Mouse (Mus musculus) embryonic facial prominence, embryonic 11.5 days (tissue): Measurements from ENCODE around the gene Maml3. TPM values are rescaled to one million over a fixed set of nuclear protein-coding genes. Genes with fewer than 3 reads are reported as not detected.
A peak's percentile ranks its signal among the peaks of the same experiment; 100 is the strongest.

ENCODE experiments used
- ATAC-seq: fragments of 200-750 bp; cut with Nextera tagmentation; replicated peaks from 2 replicates; pipeline ENCODE4 v1.8.0; 2017; ENCODE audit warnings: low read depth; ENCODE audit not compliant: insufficient number of reproducible peaks, low FRiP score, low TSS enrichment
- DNase-seq: peaks from one replicate; pipeline ENCODE4 v3.0.0-alpha.2; 2015; ENCODE audit warnings: low spot score
- H3K27ac ChIP-seq: fragments of 300-500 bp; sonication (generic); replicated peaks from 2 replicates; pipeline ENCODE4 v1.5.1; 2014; ENCODE audit warnings: mild to moderate bottlenecking, low read depth, low read length, control low read depth
- H3K27me3 ChIP-seq: fragments of 300-500 bp; sonication (generic); 2 replicates; pipeline ENCODE4 v1.6.1; 2014; ENCODE audit warnings: mild to moderate bottlenecking, low read length, moderate library complexity, mixed read lengths; ENCODE audit not compliant: control insufficient read depth, insufficient read depth
- H3K36me3 ChIP-seq: fragments of 300-500 bp; sonication (generic); replicated peaks from 2 replicates; pipeline ENCODE4 v1.6.1; 2014; ENCODE audit warnings: low read depth, mild to moderate bottlenecking, low read length, moderate library complexity, mixed read lengths; ENCODE audit not compliant: control insufficient read depth, insufficient read depth
- H3K4me1 ChIP-seq: fragments of 300-500 bp; sonication (generic); 2 replicates; pipeline ENCODE4 v1.6.1; 2014; ENCODE audit warnings: low read length, mixed read lengths; ENCODE audit not compliant: control insufficient read depth, insufficient read depth
- H3K4me2 ChIP-seq: fragments of 300-500 bp; sonication (generic); 2 replicates; pipeline ENCODE4 v1.6.1; 2014; ENCODE audit warnings: low read depth, mild to moderate bottlenecking, control low read depth, low read length, moderate library complexity
- H3K4me3 ChIP-seq: fragments of 300-500 bp; sonication (generic); 2 replicates; pipeline ENCODE4 v1.5.1; 2014; ENCODE audit warnings: low read depth, low read length, control low read depth
- H3K9ac ChIP-seq: fragments of 300-500 bp; sonication (generic); replicated peaks from 2 replicates; pipeline ENCODE4 v1.6.1; 2014; ENCODE audit warnings: mild to moderate bottlenecking, control low read depth, low read length
- H3K9me3 ChIP-seq: fragments of 300-500 bp; sonication (generic); replicated peaks from 2 replicates; pipeline ENCODE4 v1.6.1; 2016; ENCODE audit warnings: mild to moderate bottlenecking, low read length, inconsistent platforms, mixed read lengths; ENCODE audit not compliant: control insufficient read depth
- WGBS: fragments of 180-500 bp; shearing (Covaris S2); extraction: QIAGEN DNeasy Blood & Tissue Kit; methylation state at CpG from one replicate; pipeline ENCODE4 v1.1.7; 2014; 5-methylcytosine and 5-hydroxymethylcytosine counted together
- polyA plus RNA-seq: library from polyadenylated mRNA; unstranded; fragments of >200 nt; fragmentation: Nextera tagmentation; extraction: Ambion mirVana; gene quantifications from 2 replicates; pipeline ENCODE4 v1.2.1, GENCODE M21; 2014

The Maml3 gene
- 4.4 TPM in 2 replicates for polyA plus RNA-seq

DNA sequence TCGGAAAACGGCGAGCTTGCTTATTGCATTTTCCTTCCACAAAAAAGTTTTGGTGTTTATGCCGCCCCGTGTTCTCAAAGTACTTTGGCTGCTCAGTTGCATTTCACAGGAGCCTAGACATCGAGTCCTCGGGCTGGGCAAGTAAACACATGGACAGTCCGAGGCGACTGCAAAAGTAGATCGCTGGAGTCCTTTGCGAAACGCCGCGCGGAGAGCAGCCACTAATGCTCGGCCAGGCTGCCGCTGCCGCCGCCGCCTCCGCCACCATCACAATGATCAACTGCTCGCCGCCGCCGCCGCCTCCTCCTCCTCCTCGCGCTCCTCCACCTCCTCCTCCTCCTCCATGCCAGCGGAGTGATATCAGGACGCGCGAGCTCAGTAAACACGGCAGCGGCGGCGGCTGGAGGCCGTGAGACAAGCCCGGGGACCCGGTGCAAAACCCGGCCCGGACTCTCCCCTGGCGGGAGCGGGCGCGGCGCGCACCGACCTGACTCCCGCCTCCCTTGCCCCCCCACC, at the start of gene Maml3:
Maml3 (minus strand) TSS at position 441 of the 516 bp plus-strand sequence.
- peak; percentile 95 for DNase-seq
- no peaks in the 10 kb centered on the region for H3K36me3 ChIP-seq
- H3K9me3 ChIP-seq, result no peaks in the 10 kb centered on the region
- peak within 1 kb of the TSS; percentile 99 for H3K27ac ChIP-seq
- peak within 1 kb of the TSS; percentile 90 for H3K4me2 ChIP-seq
- H3K4me1 ChIP-seq, result no peaks in the 10 kb centered on the region
- ATAC-seq, result no peak; the same call in 1 of the 2 replicates
- peak within 1 kb of the TSS; percentile 97 for H3K9ac ChIP-seq
- no peaks in the 10 kb centered on the region for H3K27me3 ChIP-seq
- peak within 1 kb of the TSS; percentile 86 for H3K4me3 ChIP-seq
- under 1% methylated on average over 35 of the region's 49 CpGs for WGBS

DNA sequence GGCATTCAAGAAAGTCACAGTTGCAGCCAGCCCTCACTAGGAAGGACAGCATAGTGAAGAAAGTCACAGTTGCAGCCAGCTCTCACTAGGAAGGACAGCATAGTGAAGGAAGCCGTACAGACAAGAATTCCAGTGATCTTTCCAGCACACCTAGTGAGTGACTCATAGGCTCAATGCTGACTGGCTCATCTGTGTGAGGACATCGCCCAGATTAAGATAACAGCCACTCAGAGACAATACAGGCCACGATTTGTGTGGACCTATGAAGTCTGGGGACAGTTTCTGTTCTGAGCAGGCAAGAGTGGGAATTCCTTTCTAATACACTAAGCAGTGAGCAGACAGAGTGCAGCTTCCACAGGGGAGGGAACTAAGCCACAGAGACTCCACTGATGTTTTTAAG, 46.3 kb upstream of the Maml3 start:
- Histone ChIP-seq H3K9ac (no peak overlapping the region), H3K9me3 (peaks cover 1% of the 10 kb centered on the region), H3K27me3 (no peaks in the 10 kb centered on the region), H3K4me1 (no peaks in the 10 kb centered on the region), H3K36me3 (no peaks in the 10 kb centered on the region), H3K27ac (no peak overlapping the region), H3K4me3 (no peak overlapping the region), H3K4me2 (no peak overlapping the region)
- no peak for ATAC-seq
- DNase-seq, result no peak
- WGBS, result 61% methylated on average over 3 of the region's 3 CpGs

DNA sequence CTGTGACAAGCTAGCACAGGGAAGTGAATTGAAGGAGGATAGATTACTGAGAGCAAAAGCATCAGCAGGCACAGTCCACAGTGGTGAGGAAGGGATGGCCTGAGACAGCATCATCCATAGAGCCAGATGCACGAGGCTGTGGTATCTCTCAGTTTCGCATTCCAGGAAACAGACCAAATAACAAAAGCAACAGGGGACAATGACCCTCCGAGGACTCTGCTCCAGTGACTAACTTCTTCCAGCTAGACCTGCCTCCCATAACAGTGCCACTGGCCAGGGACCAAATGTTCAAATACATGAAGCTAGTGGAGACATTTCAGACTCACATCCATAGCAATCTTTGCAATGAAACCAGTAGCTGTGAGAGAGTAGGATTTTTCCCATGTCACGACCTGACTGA, 43.4 kb upstream of the Maml3 start:
- 45% methylated on average over 4 of the region's 4 CpGs for WGBS
- no peak overlapping the region for H3K27ac ChIP-seq
- no peak overlapping the region for H3K9ac ChIP-seq
- H3K27me3 ChIP-seq, result no peaks in the 10 kb centered on the region
- H3K36me3 ChIP-seq, result no peaks in the 10 kb centered on the region
- no peak for ATAC-seq
- DNase-seq, result no peak
- H3K9me3 ChIP-seq, result no peaks in the 10 kb centered on the region
- no peak overlapping the region for H3K4me3 ChIP-seq
- H3K4me2 ChIP-seq, result no peak overlapping the region
- H3K4me1 ChIP-seq, result no peaks in the 10 kb centered on the region

DNA sequence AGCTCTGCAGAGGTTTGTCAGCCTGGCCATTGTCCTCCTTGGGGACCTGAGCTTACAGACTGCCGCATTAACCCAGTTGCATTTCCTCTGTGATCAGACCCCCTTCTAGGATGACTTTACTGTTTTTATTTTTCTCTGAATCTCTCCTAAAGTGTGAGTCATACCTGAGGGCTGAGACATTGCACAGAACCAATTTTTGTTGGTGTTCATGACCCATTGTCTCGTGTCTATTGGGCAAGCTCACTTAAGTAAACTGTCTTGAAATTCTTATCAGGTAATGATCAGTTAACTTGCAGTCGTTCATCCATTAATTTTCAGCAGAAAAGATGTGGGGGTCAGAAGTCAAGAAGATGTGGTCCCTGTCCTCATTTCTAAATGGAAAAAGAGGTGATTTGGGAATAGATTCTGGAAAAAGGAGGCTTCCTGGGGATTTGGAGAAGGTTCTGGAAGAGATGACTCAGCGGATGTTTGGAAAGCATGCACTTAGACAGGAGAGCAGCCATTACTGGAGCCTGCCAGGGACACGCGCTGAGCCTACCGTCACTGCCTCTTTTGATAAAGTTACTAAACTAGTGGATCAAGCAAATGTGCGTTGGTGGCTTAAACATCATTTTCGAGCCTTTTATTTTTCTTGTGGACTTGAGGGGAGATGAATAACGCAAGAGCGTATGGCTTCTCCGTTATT, 40.0 kb upstream of the Maml3 start:
- H3K4me3 ChIP-seq, result no peak overlapping the region
- WGBS, result 89% methylated on average over 12 of the region's 12 CpGs
- no peaks in the 10 kb centered on the region for H3K27me3 ChIP-seq
- H3K36me3 ChIP-seq, result no peaks in the 10 kb centered on the region
- DNase-seq (no peak), ATAC-seq (no peak)
- H3K9ac ChIP-seq, result no peak overlapping the region
- H3K9me3 ChIP-seq, result no peaks in the 10 kb centered on the region
- H3K4me2 ChIP-seq, result no peak overlapping the region
- no peak overlapping the region for H3K27ac ChIP-seq
- no peaks in the 10 kb centered on the region for H3K4me1 ChIP-seq

DNA sequence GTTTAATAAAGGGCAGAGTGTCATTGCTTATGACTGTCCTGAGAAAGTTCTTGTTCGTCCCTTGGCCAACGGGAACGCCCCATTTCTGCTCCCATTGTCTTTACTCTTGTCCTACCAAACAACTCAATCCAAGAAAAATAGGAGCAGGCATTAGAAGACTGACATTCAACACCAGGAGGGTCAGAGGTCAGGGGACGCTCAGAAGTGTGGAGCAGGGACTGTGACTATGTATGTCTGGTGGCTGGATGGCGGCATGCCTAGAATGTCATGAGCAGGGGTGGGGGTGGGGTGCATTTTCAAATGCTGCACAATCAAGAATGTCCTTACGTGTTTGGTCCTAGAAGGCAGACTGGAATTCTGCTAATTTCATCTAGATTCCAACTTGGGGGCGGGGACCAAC, 38.1 kb upstream of the Maml3 start:
- Histone ChIP-seq H3K4me3 (no peak overlapping the region), H3K9me3 (no peaks in the 10 kb centered on the region), H3K4me2 (no peak overlapping the region), H3K4me1 (no peaks in the 10 kb centered on the region), H3K36me3 (no peaks in the 10 kb centered on the region), H3K9ac (no peak overlapping the region), H3K27ac (no peak overlapping the region), H3K27me3 (no peaks in the 10 kb centered on the region)
- DNase-seq (no peak), ATAC-seq (no peak)
- WGBS, result 62% methylated on average over 7 of the region's 7 CpGs

DNA sequence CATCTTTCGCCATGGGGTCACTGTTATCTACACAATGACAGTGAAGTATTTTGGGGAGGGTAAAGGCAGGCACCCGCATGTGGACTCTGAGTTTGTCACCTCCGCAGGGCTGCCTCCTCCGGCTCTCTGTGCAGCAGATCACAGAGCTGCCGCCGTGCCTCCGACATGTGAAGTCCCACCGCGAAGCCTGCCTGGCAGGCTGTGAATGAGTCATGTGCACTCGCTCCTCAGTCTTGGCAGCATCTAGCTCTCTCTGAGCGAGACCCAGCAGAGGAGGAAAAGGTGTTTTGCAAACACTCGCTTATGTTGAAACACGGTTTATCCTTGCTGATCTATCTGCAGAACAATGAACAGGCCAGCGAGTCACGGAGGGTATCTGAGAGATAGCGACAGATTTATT, 35.3 kb upstream of the Maml3 start:
- Histone ChIP-seq H3K27me3 (no peaks in the 10 kb centered on the region), H3K27ac (no peak overlapping the region), H3K4me2 (no peak overlapping the region), H3K4me3 (no peak overlapping the region), H3K9me3 (no peaks in the 10 kb centered on the region), H3K9ac (no peak overlapping the region), H3K36me3 (no peaks in the 10 kb centered on the region), H3K4me1 (no peaks in the 10 kb centered on the region)
- no peak for ATAC-seq
- 85% methylated on average over 16 of the region's 16 CpGs for WGBS
- no peak for DNase-seq

DNA sequence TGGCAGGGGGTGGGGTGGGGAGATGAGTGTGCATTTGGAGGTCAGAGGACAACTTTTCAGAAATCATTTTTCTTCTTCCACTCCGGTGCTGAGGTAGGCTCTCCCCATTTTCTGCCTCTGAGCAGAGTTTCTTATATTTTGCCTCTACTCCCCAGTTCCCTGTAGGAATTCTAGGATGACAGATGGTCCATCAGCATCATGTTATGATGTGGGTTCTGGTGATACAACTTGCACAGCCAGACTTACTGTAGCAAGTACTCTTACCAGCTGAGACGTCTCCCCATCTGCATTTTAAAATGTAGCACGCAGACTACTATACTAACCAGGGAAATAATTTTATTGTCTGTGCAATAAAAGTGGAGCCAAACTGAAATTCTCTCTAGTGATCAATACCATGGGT, 20.5 kb upstream of the Maml3 start:
- no peaks in the 10 kb centered on the region for H3K9me3 ChIP-seq
- WGBS, result 87% methylated on average over 3 of the region's 3 CpGs
- H3K9ac ChIP-seq, result no peak overlapping the region
- H3K4me1 ChIP-seq, result no peaks in the 10 kb centered on the region
- DNase-seq (no peak), ATAC-seq (no peak)
- no peaks in the 10 kb centered on the region for H3K27me3 ChIP-seq
- no peak overlapping the region for H3K4me2 ChIP-seq
- H3K4me3 ChIP-seq, result no peak overlapping the region
- no peak overlapping the region for H3K27ac ChIP-seq
- H3K36me3 ChIP-seq, result no peaks in the 10 kb centered on the region

DNA sequence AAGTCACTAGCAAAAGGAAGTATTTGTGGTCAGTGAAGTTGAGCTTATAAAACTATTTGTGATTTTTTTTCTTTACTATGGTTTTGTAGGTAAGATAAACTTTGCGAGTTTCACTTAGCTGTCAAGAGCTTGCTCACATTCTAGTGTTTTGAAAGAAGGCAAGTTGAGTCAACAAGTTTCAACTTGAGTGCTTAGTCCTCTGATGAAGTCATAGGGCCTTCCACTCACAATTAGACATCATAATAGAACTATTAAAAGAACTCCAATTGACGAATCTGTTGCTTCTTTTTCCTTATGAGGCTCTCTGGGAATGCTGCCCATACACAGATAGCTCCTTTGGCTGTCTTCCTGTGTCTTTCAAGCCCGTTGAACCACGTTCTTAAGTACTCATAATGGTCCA, 16.0 kb upstream of the Maml3 start:
- no peaks in the 10 kb centered on the region for H3K36me3 ChIP-seq
- ATAC-seq (no peak), DNase-seq (no peak)
- H3K4me2 ChIP-seq, result no peak overlapping the region
- H3K4me3 ChIP-seq, result no peak overlapping the region
- 89% methylated on average over 4 of the region's 4 CpGs for WGBS
- H3K9ac ChIP-seq, result no peak overlapping the region
- H3K9me3 ChIP-seq, result no peaks in the 10 kb centered on the region
- no peaks in the 10 kb centered on the region for H3K27me3 ChIP-seq
- H3K4me1 ChIP-seq, result no peaks in the 10 kb centered on the region
- H3K27ac ChIP-seq, result no peak overlapping the region
